Mouse (Mus musculus) 3134 (cell line): Measurements from ENCODE around the gene Gm21773.
"Not testable (repeated sequence)": the region's sequence is repeated elsewhere in the genome, so short reads cannot be mapped to it uniquely, and the experiment has no call there.

ENCODE experiments used
- DNase-seq: peaks from one replicate; pipeline ENCODE4 v3.0.0-alpha.2; 2011; ENCODE audit warnings: low spot score; ENCODE audit not compliant: insufficient read length; ENCODE audit errors: extremely low read depth

Gene Gm21773

GRCm38 (mm10) chrY:25309260-25309659 is at the start of gene Gm21773:
TSS of gene Gm21773 (minus strand) at chrY:25309360.
- DNase-seq = not testable (repeated sequence)
